Mouse (Mus musculus) adrenal gland, postnatal 25 days (tissue): ENCODE data around the gene Serinc4. TPM values are rescaled to one million over a fixed set of nuclear protein-coding genes. Genes with fewer than 3 reads are reported as not detected.

Experiments used
- DNase-seq: peaks from one replicate; pipeline ENCODE4 v3.0.0; 2021; ENCODE audit warnings: mixed read lengths
- total RNA-seq: library from RNA; stranded (reverse); gene quantifications from 2 replicates; pipeline ENCODE4 v1.2.3, GENCODE M21; 2021

The Serinc4 gene
- total RNA-seq, 1 experiment from 2014 or later: 0.30 TPM

- no peak for DNase-seq
These were observed 9.6 kb downstream of the Serinc4 start for GRCm38 (mm10) chr2:121447006-121447405.

- DNase-seq: no peak
These were observed 10.1 kb downstream of the Serinc4 start for GRCm38 (mm10) chr2:121446506-121446905.

- no peak for DNase-seq
These were observed 11.5 kb downstream of the Serinc4 start for GRCm38 (mm10) chr2:121445117-121445516.

- DNase-seq: no peak
These were observed 12.4 kb downstream of the Serinc4 start, which contains the start of gene Ell3 for GRCm38 (mm10) chr2:121444178-121444577. Ell3 (minus strand) TSS chr2:121444278.

- DNase-seq: no peak
These were observed 13.6 kb downstream of the Serinc4 start for GRCm38 (mm10) chr2:121443068-121443349.

GRCm38 (mm10) chr2:121442259-121443067, 14.1 kb downstream of the Serinc4 start:
- DNase-seq: peak; percentile 85

- DNase-seq: no peak
These were observed 14.8 kb downstream of the Serinc4 start for GRCm38 (mm10) chr2:121441800-121442199.

GRCm38 (mm10) chr2:121440834-121441605, 15.6 kb downstream of the Serinc4 start:
- DNase-seq: no peak

GRCm38 (mm10) chr2:121439746-121440145, 16.8 kb downstream of the Serinc4 start:
- DNase-seq: no peak

- no peak for DNase-seq
These were observed 21.7 kb downstream of the Serinc4 start for GRCm38 (mm10) chr2:121434854-121435253.

GRCm38 (mm10) chr2:121425890-121426289, 30.7 kb downstream of the Serinc4 start:
- DNase-seq: no peak

- DNase-seq: no peak
These were observed 33.4 kb downstream of the Serinc4 start for GRCm38 (mm10) chr2:121423166-121423565.

GRCm38 (mm10) chr2:121418476-121418875, 38.1 kb downstream of the Serinc4 start:
- no peak for DNase-seq

GRCm38 (mm10) chr2:121416356-121416755, 40.2 kb downstream of the Serinc4 start:
- DNase-seq: no peak

- DNase-seq: no peak
These were observed 41.0 kb downstream of the Serinc4 start for GRCm38 (mm10) chr2:121415591-121415990.

GRCm38 (mm10) chr2:121415103-121415502, 41.5 kb downstream of the Serinc4 start:
- no peak for DNase-seq

GRCm38 (mm10) chr2:121414139-121414685, 42.4 kb downstream of the Serinc4 start:
- no peak for DNase-seq

GRCm38 (mm10) chr2:121413387-121414042, 43.1 kb downstream of the Serinc4 start, which contains the start of the genes Pdia3 and Catsper2:
Pdia3 (plus strand) TSS chr2:121413775.
Catsper2 (minus strand) TSS chr2:121413792.
- DNase-seq: peak; percentile 97

- DNase-seq: peak; percentile 8
These were observed 43.7 kb downstream of the Serinc4 start for GRCm38 (mm10) chr2:121412843-121413386.

- DNase-seq: peak; percentile 51
These were observed 48.4 kb downstream of the Serinc4 start for GRCm38 (mm10) chr2:121408160-121408559.

GRCm38 (mm10) chr2:121403296-121403695, 53.3 kb downstream of the Serinc4 start:
- DNase-seq: no peak

GRCm38 (mm10) chr2:121396624-121397023, 60.0 kb downstream of the Serinc4 start:
- peak; percentile 88 for DNase-seq
